Mouse (Mus musculus) kidney, adult 18-20 months (tissue): ENCODE results near the gene Dpy30.

Experiments
- DNase-seq: peaks from one replicate; pipeline ENCODE4 v3.0.0; 2021

Gene Dpy30

DNA sequence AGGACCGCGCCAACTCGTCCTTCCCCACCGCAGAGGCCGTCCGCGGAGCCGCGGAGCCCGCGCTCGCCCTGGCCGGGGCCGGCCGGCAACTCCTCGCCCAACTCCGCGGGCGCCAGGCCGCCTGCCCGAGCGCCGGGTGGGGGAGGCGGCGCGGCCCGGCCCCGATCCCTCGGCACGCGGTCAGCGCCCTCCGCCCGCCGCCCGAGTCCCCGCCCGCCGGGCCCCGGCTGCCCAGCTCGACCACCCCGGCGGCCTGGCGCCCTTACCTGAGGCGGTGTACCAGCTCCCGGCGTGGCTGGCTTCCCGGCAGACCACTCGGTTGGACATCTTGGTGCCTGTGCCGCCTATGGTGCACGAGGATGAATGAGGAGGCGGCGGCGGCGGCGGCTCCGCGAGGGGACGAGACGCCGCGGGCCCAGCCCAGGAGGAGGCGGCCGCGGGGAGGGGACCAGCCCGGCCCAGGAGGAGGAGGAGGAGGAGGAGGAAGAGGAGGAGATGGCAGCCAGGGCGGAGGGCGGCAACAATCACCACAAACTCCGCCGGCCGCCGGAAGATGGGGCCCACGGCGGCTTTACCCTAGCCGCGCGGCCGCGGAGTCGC, 29.2 kb downstream of the Dpy30 start:
- peak; percentile 89 for DNase-seq

DNA sequence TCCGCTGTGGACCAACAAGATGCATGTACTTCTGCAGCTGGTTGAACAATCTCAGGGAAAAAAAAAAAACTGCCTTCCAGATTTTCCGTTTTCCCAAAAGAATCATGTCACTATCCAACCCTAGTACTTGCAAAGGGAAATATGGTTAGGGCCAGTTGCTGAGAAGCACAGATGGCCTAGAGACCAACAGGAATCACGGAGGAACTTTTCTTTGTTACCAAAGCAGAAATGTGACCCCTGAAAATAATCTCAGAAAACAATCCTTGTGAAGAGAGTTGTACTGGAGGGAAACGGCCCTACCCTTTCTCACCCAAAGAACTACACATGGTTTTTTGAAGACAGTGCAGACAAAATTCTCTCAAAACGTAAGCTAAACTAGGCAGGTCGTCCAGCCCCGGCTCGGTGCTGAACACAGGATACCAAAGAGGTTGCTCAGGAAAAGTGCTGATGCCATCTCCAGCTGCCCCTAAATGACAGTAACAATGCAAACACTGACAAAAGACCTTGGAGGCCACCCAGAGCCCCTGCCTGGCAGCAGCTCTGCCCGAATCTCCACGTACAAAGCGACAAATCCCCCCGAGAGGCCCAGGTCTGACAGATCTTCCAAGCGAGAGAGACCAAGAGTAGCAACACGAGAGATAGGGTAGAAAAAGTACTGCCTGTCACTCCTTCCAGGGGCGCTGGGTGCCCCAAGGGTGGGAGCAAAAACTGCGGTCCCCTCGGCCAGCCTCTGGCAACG, 29.9 kb downstream of the Dpy30 start:
- DNase-seq: no peak

DNA sequence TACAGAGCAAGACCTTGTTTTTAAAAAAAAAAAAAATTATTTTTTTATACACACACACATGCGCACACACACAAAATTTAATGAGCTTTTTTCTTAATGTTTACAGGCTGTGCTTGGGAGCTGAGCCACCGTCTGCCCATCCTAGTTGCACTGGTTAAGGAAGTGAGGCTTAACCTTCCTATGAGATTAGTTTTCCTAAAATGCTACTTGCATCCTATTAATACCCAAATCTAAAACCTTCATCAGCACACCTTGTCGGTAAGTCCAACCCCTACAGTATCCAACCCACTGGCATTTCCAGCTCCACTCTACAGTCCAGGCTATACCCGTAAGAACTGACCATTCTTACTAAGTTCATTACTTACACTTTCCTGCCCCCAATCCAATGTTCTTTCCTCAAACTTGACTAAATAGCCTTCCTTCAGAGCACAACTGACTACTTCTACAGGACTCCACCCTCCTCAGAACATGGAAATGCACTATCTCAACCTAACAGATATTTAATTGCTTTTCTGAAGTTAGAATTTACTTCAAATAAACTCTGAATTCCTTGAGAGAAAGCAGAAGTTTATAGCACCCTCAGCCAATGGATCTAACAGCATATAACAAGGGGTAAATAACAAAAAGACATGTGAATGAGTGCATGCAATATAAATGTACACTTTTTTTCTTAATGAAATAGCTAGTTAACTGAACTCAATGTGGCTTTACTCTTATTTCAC, 31.9 kb downstream of the Dpy30 start:
- no peak for DNase-seq

DNA sequence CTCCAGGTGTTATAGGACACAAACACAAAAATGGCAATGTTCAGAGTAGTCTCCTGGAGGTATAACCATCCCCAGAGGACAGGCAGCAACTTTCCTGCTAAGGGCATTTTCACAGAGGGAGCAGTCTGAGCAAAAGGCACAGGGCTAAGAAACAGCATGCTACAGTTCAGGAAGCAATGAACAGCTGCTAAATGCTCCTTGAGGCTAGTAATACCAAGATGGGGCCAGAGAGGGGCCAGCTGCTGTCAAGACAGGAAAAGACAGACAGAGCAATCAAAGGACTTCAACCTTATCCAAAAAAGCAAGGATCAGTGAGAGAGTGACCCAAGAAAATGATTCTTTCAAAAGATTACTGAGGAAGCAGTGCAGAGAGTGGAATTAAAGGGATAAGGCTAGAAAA, 32.9 kb downstream of the Dpy30 start:
- no peak for DNase-seq

DNA sequence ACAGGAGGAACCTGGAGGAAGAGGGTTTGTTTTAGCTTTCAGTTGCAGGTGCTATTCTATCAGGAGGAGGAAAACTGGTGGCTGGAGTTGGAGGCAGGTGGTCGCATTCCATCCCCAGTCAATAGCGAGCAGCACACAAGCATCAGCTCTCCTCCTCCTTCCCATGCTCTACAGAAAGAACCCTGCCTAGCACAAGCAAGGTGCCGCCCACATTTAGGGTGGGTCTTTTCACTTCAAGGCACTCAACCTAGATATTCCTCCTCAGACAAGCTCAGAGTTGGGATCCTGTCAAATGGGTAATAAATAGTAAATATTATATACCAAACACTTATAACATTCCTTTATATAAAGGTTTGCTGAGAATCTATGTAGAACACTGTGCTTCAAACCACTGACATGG, 33.5 kb downstream of the Dpy30 start:
- DNase-seq: no peak

DNA sequence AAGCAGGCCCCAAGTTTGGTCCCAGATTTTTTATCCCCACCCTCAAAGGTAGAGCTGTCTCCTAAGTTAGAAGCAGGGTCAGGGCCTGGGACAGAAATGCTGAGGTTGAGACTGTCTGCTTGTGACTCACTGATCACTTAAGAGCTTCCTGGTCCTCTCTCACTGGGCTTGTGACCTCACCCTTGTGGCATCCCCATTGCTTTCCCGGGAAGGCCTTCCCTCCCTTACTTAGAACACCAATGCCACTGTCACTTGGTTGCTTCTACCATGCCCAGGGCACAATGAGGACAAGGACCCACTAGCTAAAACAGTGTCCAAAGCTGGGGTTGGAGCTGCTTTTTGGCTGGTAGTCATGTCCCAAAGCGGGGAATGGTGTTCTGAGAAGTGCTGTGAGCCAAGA, 35.1 kb downstream of the Dpy30 start:
- DNase-seq: no peak

DNA sequence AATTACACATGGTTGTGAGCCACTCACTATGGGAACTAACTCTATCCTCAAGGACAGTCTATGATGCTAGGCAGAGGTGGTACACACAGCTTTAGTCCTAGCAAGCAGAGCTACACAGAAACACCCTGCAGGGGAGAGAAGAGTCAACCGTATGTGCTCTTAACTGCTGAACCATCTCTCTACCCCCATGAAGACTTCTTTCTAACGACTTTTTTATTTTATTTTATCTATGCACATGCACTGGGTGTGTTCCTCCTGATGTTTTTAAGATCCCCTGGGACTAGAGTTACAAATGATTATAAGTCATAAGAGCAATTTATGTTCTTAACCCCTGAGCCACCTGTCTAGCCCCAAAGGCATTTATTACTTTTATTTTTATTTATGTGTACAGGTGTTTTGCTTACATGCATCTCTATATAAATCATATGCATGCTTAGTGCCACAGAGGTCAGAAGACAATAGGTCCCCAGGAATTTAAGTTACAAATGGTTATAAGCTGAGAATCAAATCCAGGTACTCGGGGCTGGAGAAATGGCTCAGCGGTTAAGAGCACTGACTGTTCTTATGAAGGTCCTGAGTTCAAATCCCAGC, 37.5 kb downstream of the Dpy30 start:
- DNase-seq: no peak

DNA sequence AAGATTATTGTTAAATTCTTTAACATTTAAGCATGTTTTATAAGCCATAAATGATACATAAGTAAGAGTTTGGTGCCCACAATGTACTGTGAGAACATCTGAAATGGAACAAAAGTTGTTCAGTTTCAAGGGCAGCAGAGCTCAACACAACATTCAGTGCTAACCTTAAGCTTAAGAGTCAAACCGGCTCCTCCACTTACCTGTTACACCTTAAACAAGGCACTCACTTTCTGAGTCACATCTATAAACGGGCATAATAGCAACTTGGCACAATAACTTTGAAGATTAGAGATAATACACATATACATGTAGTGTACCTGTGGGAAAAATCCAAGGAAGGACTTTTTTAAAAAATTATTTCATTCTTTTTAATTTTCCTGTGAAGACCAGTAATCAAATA, 38.0 kb downstream of the Dpy30 start:
- DNase-seq: no peak

DNA sequence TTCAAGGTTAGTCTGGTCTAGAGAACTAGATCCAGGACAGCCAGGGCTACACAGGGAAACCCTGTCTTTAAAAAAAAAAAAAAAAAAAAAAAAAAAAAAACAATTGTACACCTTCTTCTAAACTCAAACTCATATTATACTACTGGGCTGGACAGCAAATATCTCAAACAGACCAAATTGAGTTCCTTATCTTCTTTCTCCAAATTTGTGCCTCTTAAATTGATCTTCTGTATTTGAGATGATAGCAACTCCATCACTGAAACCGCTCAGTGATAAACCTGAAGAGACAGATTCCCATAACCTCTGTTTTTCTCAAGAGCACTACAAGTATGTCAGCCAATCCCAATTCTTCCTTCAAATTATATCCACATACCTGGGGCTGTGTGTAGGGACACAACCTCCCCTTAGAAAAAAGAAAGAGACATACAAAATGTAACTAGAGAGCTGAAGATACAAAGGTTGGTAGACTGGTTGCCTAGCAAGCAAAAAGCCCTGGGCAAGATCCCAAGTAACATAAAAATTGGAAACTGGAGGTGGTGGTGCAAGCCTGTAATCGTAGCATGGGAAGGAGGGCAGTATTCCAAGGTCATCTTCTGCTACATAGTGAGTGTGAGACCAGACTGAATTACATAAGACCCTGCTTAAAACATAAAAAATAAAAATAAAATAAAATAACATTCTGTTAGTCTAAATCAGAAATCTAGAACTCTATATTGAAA, 39.2 kb downstream of the Dpy30 start:
- peak; percentile 29 for DNase-seq

DNA sequence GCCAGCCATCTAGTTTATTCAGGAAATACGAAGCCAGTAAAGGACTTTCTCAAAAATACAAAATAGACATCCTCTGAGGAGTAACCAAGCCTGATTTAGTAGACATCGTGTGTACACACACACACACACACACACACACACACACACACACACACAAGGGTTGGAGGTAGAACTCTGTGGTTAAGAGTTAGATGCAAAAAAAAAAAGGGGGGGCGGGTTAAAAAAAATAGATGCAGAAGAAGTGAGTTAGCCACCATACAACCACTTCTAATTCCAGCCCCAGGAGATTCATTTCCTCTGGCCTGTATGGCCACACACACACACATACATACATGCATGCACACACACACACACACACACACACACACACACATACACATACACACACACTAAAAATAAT, 41.7 kb downstream of the Dpy30 start:
- no peak for DNase-seq

DNA sequence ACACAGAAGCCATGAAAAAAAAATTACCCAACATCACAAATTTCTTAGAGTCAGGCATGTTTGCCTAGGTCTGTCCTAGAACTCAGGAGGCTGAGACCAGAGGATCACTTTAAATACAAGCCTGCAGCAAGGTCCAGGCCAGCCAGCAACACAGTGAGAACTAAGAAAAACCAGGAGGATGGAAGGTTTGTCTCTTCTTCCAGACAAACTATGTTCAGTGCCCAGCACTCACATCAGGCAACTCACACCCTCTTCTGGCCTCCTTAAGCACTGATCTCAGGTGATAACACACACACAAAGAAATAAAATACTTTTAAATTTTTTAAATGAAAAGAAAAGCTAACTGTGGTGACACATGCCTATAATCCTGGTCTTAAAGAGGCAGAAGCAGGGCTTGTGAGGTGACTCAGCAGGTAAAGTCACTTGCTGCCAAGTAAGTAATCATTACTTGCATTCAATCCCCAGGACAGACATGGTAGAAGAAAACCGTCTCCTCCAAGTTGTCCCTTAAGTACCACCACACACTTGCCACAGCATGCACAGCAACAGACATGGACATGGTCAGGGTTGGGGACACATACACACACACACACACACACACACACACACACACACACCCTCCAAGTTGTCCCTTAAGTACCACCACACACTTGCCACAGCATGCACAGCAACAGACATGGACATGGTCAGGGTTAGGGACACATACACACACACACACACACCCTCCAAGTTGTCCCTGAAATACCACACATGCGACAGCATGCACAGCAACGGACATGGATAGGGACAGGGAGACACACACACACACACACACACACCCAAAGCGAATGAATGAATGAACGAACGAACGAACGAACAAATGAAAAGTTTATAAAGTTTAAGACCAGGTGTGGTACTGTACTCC, 44.5 kb downstream of the Dpy30 start:
- no peak for DNase-seq

DNA sequence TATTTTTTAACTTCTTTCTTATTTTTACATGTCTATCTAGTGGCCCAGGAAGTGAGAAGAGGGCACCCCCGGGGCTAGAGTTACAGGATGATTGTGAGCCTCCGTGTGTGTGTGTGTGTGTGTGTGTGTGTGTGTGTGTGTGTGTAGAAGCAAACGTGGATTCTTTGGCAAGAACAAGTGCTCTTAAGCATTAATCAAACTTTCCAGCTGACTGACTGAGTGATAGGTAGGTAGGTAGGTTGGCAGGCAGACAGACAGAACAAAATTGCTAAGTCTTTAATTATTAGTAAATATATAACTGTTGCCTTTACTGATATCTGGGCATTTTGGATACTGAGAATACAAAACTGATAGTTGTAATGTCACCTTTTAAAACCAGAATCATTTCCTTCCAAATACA, 49.3 kb downstream of the Dpy30 start:
- DNase-seq: no peak

DNA sequence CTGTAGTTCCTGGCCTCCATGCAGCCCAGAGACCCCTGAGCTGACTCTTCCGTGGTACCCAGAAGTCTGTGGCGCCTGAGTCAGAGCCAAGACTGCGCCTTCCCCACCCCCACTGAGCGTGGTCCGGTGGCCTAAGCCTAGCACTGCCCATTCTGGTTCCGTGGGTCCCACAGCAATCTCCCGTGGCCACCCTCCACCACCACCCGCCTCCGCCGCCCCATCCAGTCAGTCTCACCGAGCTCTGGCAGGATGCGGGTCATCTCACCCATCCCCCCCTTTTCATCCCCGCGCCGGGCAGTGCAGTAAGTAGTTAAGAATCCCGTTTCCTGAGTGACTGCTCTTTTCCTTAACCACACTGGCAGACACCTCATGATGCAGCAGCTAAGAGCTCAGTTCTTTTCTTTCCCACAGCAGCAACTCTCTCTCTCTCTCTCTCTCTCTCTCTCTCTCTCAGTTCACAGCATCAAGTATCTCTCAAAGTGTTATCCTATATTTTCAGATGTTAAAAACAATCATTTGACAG, 51.0 kb downstream of the Dpy30 start:
- DNase-seq: no peak

DNA sequence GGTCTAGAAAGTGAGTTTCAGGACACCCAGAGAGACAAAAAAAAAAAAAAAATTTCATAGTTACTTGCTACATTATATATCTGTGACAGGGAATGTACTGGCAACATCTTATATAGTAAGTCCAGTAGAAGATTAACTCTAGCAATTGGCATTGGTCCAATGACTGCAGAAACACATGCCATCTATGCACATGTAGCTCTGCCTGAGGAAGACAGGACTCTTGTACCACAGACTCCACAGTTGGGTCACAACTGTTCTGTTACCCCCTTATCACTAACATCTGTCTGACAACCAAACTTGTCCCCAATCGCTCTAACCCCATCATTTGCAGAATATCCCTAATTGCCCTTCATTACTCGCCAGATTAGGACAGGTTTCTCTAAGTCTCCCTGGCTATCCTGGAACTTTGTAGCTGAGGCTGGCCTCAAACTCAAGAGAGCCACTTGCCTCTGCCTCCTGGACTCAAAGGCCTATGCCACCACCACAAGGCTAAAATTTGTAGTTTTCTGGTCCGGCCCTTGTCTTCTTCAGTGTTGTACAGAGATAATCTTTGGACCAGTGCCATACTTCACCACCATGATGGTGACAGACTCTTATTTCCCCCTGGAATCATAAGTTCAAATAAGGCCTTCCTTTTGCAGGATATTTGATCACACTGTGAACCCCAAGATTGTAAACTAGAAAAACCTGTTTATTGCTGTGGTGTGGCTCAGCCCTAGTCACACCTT, 52.0 kb downstream of the Dpy30 start:
- DNase-seq: no peak

DNA sequence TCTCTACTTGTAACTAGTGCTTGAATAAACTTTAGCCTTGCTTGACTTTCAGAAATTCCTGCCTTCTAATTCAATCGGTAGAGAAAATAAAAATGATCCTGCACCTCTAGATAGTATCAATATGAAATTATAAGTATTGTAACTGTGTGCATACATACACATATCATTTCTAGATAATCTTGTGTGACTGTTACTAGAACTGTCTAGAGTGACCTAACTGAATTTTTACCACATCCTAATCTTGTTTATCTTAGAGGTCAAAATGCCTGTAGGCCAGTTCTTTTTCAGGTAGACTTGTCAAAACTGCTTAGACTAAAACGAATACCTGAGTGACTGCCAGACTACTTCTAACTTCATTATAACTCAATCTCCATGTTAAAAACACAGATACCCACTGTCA, 53.5 kb downstream of the Dpy30 start:
- DNase-seq: no peak

DNA sequence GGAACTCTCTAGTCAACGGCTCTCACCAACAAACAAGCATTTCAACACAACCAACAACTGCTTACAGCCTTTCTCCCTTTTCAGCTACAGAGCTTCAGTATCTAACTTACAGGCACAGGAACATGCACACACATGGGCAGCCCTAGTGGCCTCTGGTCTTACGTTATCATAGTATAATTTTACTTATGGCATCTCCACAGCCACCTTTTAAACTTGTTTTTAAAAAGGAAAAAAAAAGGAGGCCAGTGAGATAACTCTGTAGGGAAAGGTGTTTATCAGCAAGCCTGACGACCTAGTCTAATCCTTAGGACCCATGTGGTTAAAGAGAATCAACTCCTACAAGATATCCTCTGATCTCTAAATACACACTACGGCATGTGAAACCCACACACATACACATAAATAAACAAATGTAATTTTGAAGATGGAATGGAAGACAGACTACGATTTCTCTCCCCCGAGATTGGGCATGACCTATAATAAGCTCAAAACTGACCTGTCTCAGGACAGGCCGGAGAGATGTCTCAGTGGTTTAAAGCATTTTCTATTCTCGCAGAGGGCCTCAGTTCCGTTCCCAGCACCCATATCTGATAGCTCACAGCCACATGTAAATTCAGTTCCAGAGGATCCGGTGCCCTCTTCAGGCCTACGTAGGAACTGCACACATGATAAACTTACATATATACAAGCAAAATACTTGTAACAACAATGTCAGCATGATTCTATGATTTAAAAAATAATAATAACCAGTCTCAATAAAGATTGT, 56.1 kb downstream of the Dpy30 start:
- DNase-seq: no peak

DNA sequence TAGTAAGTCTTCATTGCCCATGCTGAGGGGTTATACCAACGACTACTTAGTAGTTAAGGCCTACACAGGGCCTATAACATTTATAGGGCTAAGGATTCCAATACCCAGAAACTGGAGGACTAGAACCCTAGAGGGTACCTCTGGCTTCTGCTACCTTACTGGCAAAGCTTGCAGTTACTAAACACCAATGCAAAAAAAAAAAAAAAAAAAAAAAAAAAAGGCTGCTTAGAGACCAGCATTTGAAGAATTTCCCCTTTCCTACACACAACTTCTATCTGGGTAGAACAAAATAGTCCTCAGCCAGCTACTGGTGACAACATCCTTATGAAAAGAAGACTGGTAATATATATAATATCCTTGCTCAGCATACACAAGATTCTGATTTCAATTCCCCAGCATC, 58.1 kb downstream of the Dpy30 start:
- no peak for DNase-seq

DNA sequence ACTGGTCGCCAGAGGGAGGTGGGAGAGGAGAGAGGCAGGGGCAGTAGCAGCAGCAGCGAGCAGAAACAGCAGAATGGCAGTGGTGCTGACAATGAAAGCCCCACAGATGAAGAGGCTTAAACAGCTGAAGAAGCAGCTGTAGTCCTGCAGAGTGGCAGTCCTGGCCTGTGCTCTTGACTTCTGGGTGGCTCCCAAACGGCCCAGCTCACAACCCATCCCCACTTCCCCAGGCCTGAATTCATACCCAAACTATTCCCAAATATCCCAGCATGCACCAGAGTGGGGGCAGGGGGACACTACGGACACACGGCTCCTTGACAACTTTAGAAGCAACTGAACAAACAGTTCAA, 58.6 kb downstream of the Dpy30 start:
- no peak for DNase-seq

DNA sequence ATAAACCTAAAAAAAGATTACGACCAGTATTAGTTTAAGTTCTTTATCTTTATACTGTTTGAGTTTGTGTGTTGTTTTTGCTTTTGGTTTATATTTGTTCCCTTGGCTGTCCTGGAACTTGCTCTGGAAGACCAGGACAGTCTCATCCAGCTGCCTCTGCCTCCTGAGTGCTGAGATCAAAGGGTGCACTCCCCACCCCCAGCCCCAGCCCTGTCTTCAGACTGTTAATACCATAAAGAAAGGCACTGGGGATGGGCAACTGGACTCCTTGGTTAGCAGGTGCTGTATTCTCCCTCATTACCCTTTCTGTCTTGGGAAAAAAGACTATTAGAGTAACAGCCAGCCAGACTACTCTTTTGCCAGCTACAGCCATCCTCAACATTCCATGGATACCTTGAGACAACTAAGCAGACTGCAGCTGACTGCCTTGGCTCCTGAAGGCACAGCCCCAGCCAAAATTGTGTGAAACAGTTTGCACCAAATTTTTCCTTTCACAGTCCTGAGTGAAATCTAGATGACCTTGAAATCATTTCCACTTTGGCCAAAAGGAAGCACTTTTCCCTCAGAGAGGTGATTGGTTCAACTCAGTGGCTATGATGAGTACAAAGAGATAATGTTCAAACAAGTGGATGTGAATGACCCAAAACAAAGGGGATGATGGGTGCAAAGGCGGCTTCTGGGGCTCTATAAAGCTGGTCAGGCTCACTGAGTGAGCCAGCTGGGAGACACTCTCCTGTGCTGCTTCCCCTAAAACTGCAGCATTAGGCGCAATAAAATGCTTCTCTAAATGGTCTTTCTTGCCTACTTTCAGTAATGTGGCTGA, 59.2 kb downstream of the Dpy30 start:
- DNase-seq: peak; percentile 30

DNA sequence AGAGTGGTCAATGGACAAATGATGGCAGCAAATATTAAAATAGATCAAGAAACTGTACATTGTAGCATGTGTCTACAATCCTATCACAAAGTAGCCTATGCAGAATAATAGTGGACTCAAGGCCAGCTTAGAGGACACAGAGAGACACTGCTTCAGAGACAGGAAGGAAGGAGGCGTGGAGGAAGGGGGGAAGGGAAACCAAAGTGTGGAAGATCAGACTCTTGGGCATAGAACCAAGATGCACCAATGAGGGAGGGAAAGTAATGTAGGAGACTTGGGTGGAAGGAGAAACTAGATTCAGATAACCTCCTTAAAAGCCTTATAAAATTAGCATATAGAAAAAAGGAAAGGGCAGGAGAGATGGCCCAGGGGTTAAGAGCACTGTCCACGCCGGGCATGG, 61.3 kb downstream of the Dpy30 start:
- no peak for DNase-seq
